15 mouse cellular contexts compared by ENCODE assay signal in the genomic region with DNA sequence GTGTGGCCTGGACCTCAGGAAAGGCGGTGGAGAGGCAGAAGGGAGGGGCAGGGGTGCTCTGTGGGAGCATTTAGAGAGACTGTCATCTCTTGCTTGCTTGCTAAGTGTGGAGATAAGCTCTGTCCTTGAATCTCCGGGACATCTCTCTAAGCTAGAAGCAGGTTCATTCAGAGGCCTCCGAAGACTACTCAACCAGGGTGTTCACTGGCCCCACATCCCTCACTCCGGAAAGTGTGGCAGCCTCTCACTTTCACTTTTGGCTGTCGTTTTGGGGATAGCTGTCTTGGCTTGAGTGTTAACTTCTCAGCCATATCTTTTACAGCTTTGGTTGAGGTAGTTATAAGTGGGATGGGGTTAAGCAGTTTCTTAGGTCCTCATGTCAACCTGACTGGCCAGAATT. TPM values are rescaled to one million over a fixed set of nuclear protein-coding genes. Genes with fewer than 3 reads are reported as not detected.
A peak's percentile ranks its signal among the peaks of the same experiment; 100 is the strongest.
DNase-seq lines count a peak whose midpoint lies in the region; ATAC-seq and TF ChIP-seq lines count a peak whose summit lies in the region.
"Had no signal": no experiment of that assay in that cellular context is flagged by ENCODE, and none has a peak within 500 bp of the region (broad histone marks: within the 10 kb centered on the region; RNA-seq: fewer than 3 reads in every experiment).

No protein-coding gene starts in this region.

- no peaks in the 10 kb centered on the region for H3K36me3 ChIP-seq in heart, embryonic 14.5 days (ENCODE audit: control insufficient read depth, insufficient read depth, low read length)
- H3K36me3 ChIP-seq in thymus, adult 2 months (ENCODE audit: control insufficient read depth, insufficient read depth, low read length), result 0 out of 2 replicates have a peak, but pooled peaks cover 4% of the 10 kb centered on the region
- no peaks in the 10 kb centered on the region for H3K36me3 ChIP-seq in embryonic facial prominence, embryonic 13.5 days
- H3K36me3 ChIP-seq: liver, embryonic 15.5 days had no signal

- H3K9me3 ChIP-seq in heart, embryonic 14.5 days (ENCODE audit: control insufficient read depth, low read length), result no peaks in the 10 kb centered on the region
- no peaks in the 10 kb centered on the region for H3K9me3 ChIP-seq in embryonic facial prominence, embryonic 13.5 days
- H3K9me3 ChIP-seq: forebrain, embryonic 13.5 days; liver, embryonic 15.5 days had no signal

- 28% methylated on average over 5 of the region's 5 CpGs for WGBS in heart, embryonic 14.5 days
- 8% methylated on average over 5 of the region's 5 CpGs for WGBS in thymus, adult 2 months
- 79% methylated on average over 5 of the region's 5 CpGs for WGBS in embryonic facial prominence, embryonic 13.5 days

- no peak overlapping the region for H3K9ac ChIP-seq in heart, embryonic 14.5 days (ENCODE audit: low read length)
- H3K9ac ChIP-seq in embryonic facial prominence, embryonic 13.5 days, result 0 out of 2 replicates have a peak overlapping the region, but pooled peaks have one; percentile 6
- H3K9ac ChIP-seq: forebrain, embryonic 13.5 days; liver, embryonic 15.5 days had no signal

- H3K4me3 ChIP-seq in heart, embryonic 14.5 days (ENCODE audit: control insufficient read depth in 1 of 2, insufficient read depth in 1 of 2, low read depth in 1 of 2, low read length in 2 of 2), result no peak overlapping the region
- H3K4me3 ChIP-seq in thymus, adult 2 months (ENCODE audit: control insufficient read depth, insufficient read depth, low read length), result no peak overlapping the region
- H3K4me3 ChIP-seq in embryonic facial prominence, embryonic 13.5 days, result no peak overlapping the region
- H3K4me3 ChIP-seq: forebrain, embryonic 13.5 days; liver, embryonic 15.5 days; myocyte had no signal

- H3K27me3 ChIP-seq in heart, embryonic 14.5 days (ENCODE audit: control insufficient read depth, insufficient read depth, low read length), result no peaks in the 10 kb centered on the region
- H3K27me3 ChIP-seq in thymus, adult 2 months (ENCODE audit: control insufficient read depth, insufficient read depth, low read length), result no peaks in the 10 kb centered on the region
- H3K27me3 ChIP-seq in embryonic facial prominence, embryonic 13.5 days, result no peaks in the 10 kb centered on the region
- H3K27me3 ChIP-seq: forebrain, embryonic 13.5 days had no signal

- peaks cover 37 to 42% of the 10 kb centered on the region in 2 experiments for H3K4me1 ChIP-seq in heart, embryonic 14.5 days (ENCODE audit: control insufficient read depth in 2 of 2, insufficient read depth in 2 of 2, low read length in 2 of 2)
- peaks cover 79% of the 10 kb centered on the region for H3K4me1 ChIP-seq in thymus, adult 2 months (replicated peaks; ENCODE audit: control insufficient read depth, insufficient read depth, low read length)
- H3K4me1 ChIP-seq in embryonic facial prominence, embryonic 13.5 days, result peaks cover 72% of the 10 kb centered on the region

- H3K27ac ChIP-seq in heart, embryonic 14.5 days (replicated peaks in 1 of 2; ENCODE audit: control insufficient read depth in 1 of 2, insufficient read depth in 1 of 2, low read depth in 2 of 2, low read length in 2 of 2), result no peak overlapping the region
- H3K27ac ChIP-seq in thymus, adult 2 months (ENCODE audit: control insufficient read depth, insufficient read depth, low read length), result peak overlapping the region; percentile 65
- peak overlapping the region; percentile 67; the same call in 1 of the 2 replicates for H3K27ac ChIP-seq in embryonic facial prominence, embryonic 13.5 days
- H3K27ac ChIP-seq: forebrain, embryonic 13.5 days; liver, embryonic 15.5 days had no signal

- intact Hi-C loops in heart, postnatal 36 days (cut with DNase I), result no loop called here

- no peak for TF ChIP-seq CTCF in thymus, adult 2 months (IDR thresholded peaks at IDR 0.05; ENCODE audit: borderline replicate concordance, control insufficient read depth, extremely low read depth, insufficient read depth, low read length, poor library complexity)

- no peak for TF ChIP-seq POLR2A in thymus, adult 2 months (IDR thresholded peaks at IDR 0.05; ENCODE audit: control insufficient read depth, extremely low read depth, insufficient read depth, low read length, poor library complexity)

- DNase-seq in heart, postnatal 36 days, result no peak
- DNase-seq in thymus, adult 2 months, result peak; percentile 39
- no peak for DNase-seq in thymus, adult 18-20 months
- DNase-seq in thymus, postnatal 4 days, result peak; percentile 48
- DNase-seq in left cerebral cortex, adult 18-20 months (ENCODE audit: low spot score in 2 of 2), result no peak
- DNase-seq: cerebellum, adult 18-20 months; gastrocnemius, postnatal 14 days; kidney, postnatal 25 days had no signal

- H3K4me2 ChIP-seq in heart, embryonic 14.5 days (ENCODE audit: low read length), result peak overlapping the region; percentile 31
- H3K4me2 ChIP-seq in embryonic facial prominence, embryonic 13.5 days, result no peak overlapping the region
- H3K4me2 ChIP-seq: forebrain, embryonic 13.5 days; liver, embryonic 15.5 days had no signal

- ATAC-seq in heart, embryonic 14.5 days (ENCODE audit: insufficient number of reproducible peaks, insufficient read depth, low FRiP score, low read depth), result no peak
- no peak for ATAC-seq in embryonic facial prominence, embryonic 13.5 days (ENCODE audit: insufficient number of reproducible peaks, insufficient read depth, low FRiP score, low TSS enrichment, low read depth)
- no peak for ATAC-seq in megakaryocyte-erythroid progenitor cell, adult 5-6 weeks (replicated peaks; ENCODE audit: low FRiP score, low TSS enrichment, poor library complexity, severe bottlenecking)
- ATAC-seq: forebrain, embryonic 13.5 days; intestine, embryonic 16.5 days had no signal

RNA-seq across cellular contexts. Expression of a gene that starts 10.4 kb away (rescaled TPM):
- polyA plus RNA-seq in heart, embryonic 14.5 days (2014; fragmentation: Nextera tagmentation; extraction: Ambion mirVana), result 0.16 TPM in 1 of 2 replicates, not detected in the other
- under 1 TPM; 0.38 to 0.58 TPM for total RNA-seq in heart, postnatal 36 days (2021)
- 202 and 240 TPM in 2 replicates for polyA plus RNA-seq in thymus, adult 2 months (2012; rRNA removed)
- 0.30 and 0.69 TPM in 2 replicates for polyA plus RNA-seq in embryonic facial prominence, embryonic 13.5 days (2015; fragmentation: Nextera tagmentation; extraction: Ambion mirVana)
- 0.47 TPM in 1 of 2 replicates, not detected in the other for total RNA-seq in megakaryocyte-erythroid progenitor cell, adult 5-6 weeks (2014; fragmentation: Nextera tagmentation)
- not detected in 2 replicates for total RNA-seq in megakaryocyte-erythroid progenitor cell, adult 5-6 weeks (2017)
- total RNA-seq in left cerebral cortex, adult 18-20 months (2021), result under 1 TPM in 1 of 2 experiments, not detected in 1; 0.49 TPM
- polyA plus RNA-seq: forebrain, embryonic 13.5 days had no signal

RNA-seq across cellular contexts. Expression of a gene that starts 55.4 kb away (rescaled TPM):
- 0.11 and 0.19 TPM in 2 replicates for polyA plus RNA-seq in heart, embryonic 14.5 days (2014; fragmentation: Nextera tagmentation; extraction: Ambion mirVana)
- total RNA-seq in heart, postnatal 36 days (2021), result under 1 TPM; 0.27 to 0.36 TPM
- 5.2 and 7.5 TPM in 2 replicates for polyA plus RNA-seq in thymus, adult 2 months (2012; rRNA removed)
- 0.53 and 0.73 TPM in 2 replicates for polyA plus RNA-seq in embryonic facial prominence, embryonic 13.5 days (2015; fragmentation: Nextera tagmentation; extraction: Ambion mirVana)
- not detected in 2 replicates for total RNA-seq in megakaryocyte-erythroid progenitor cell, adult 5-6 weeks (2014; fragmentation: Nextera tagmentation)
- total RNA-seq in megakaryocyte-erythroid progenitor cell, adult 5-6 weeks (2017), result not detected in 2 replicates
- total RNA-seq in left cerebral cortex, adult 18-20 months (2021), result under 1 TPM; 0.14 to 0.16 TPM
- polyA plus RNA-seq: forebrain, embryonic 13.5 days had no signal

Comparison
In these comparisons a context has a peak if more than half of its experiments do, and no peak if none do; other contexts are left out.
1. DNase-seq: peak in thymus, adult 2 months (single experiment) and thymus, postnatal 4 days (single experiment); none in heart, postnatal 36 days (0 of 2), thymus, adult 18-20 months (0 of 2) and left cerebral cortex, adult 18-20 months (0 of 2).
2. H3K27ac ChIP-seq: peak in thymus, adult 2 months (single experiment) and embryonic facial prominence, embryonic 13.5 days (single experiment); none in heart, embryonic 14.5 days (0 of 2).